Mouse (Mus musculus) bone marrow macrophage, adult 2 months (primary cell): ENCODE results near the gene Cul4a. TPM values are rescaled to one million over a fixed set of nuclear protein-coding genes. Genes with fewer than 3 reads are reported as not detected.

Experiments used
- H3K27ac ChIP-seq: 2 replicates; pipeline ENCODE4 v1.5.1; 2012; ENCODE audit warnings: low read depth, low read length; ENCODE audit not compliant: insufficient read depth
- H3K4me1 ChIP-seq: 2 replicates; pipeline ENCODE4 v1.6.1; 2012; ENCODE audit warnings: low read length; ENCODE audit not compliant: control insufficient read depth, insufficient read depth
- H3K4me3 ChIP-seq: 2 replicates; pipeline ENCODE4 v1.5.1; 2012; ENCODE audit warnings: mild to moderate bottlenecking, low read length, moderate library complexity; ENCODE audit not compliant: insufficient read depth
- CTCF ChIP-seq: IDR thresholded peaks from 2 replicates; pipeline ENCODE4 v1.5.1; 2012; ENCODE audit warnings: low read depth, mild to moderate bottlenecking, low read length, moderate library complexity
- POLR2A ChIP-seq: IDR thresholded peaks from 2 replicates; pipeline ENCODE4 v1.6.1; 2012; ENCODE audit warnings: mild to moderate bottlenecking, low read depth, low read length, borderline replicate concordance
- polyA plus RNA-seq: library from polyadenylated mRNA; stranded (reverse); fragments of >200 nt; gene quantifications from 2 replicates; pipeline ENCODE4 v1.2.4, GENCODE M21; 2012; ENCODE audit not compliant: missing spikeins, insufficient read depth, insufficient read length

Cul4a gene
- polyA plus RNA-seq, 1 experiment: 44.0 TPM

GRCm38 (mm10) chr8:13179948-13180347 lies 74.5 kb downstream of the Cul4a start:
- Histone ChIP-seq H3K4me1 (no peaks in the 10 kb centered on the region), H3K4me3 (no peak overlapping the region), H3K27ac (no peak overlapping the region)
- TF ChIP-seq POLR2A: no peak
- TF ChIP-seq CTCF: no peak

GRCm38 (mm10) chr8:13180408-13180807 lies 75.0 kb downstream of the Cul4a start:
- Histone ChIP-seq H3K4me3 (no peak overlapping the region), H3K27ac (no peak overlapping the region), H3K4me1 (no peaks in the 10 kb centered on the region)
- no peak for TF ChIP-seq CTCF
- TF ChIP-seq POLR2A: no peak

GRCm38 (mm10) chr8:13180911-13181690 lies 75.7 kb downstream of the Cul4a start:
- TF ChIP-seq POLR2A: no peak
- TF ChIP-seq CTCF: no peak
- no peaks in the 10 kb centered on the region for H3K4me1 ChIP-seq
- no peak overlapping the region for H3K4me3 ChIP-seq
- H3K27ac ChIP-seq: no peak overlapping the region

GRCm38 (mm10) chr8:13181691-13181976 lies 76.2 kb downstream of the Cul4a start:
- no peaks in the 10 kb centered on the region for H3K4me1 ChIP-seq
- no peak overlapping the region for H3K4me3 ChIP-seq
- TF ChIP-seq CTCF: no peak
- no peak for TF ChIP-seq POLR2A
- no peak overlapping the region for H3K27ac ChIP-seq

GRCm38 (mm10) chr8:13186819-13187218 lies 81.4 kb downstream of the Cul4a start:
- Histone ChIP-seq H3K27ac (no peak overlapping the region), H3K4me3 (no peak overlapping the region), H3K4me1 (no peaks in the 10 kb centered on the region)
- TF ChIP-seq POLR2A (no peak), CTCF (no peak)

- Histone ChIP-seq H3K27ac (no peak overlapping the region), H3K4me1 (no peaks in the 10 kb centered on the region), H3K4me3 (no peak overlapping the region)
- TF ChIP-seq POLR2A (no peak), CTCF (no peak)
Measured at GRCm38 (mm10) chr8:13187229-13187628, 81.8 kb downstream of the Cul4a start.

- TF ChIP-seq POLR2A (no peak), CTCF (no peak)
- Histone ChIP-seq H3K4me3 (no peak overlapping the region), H3K27ac (no peak overlapping the region)
Measured at GRCm38 (mm10) chr8:13187638-13188037, 82.2 kb downstream of the Cul4a start.

GRCm38 (mm10) chr8:13188052-13188555 lies 82.7 kb downstream of the Cul4a start:
- Histone ChIP-seq H3K4me1 (no peaks in the 10 kb centered on the region), H3K27ac (no peak overlapping the region), H3K4me3 (no peak overlapping the region)
- TF ChIP-seq POLR2A: no peak

More at GRCm38 (mm10) chr8:13187638-13188037, 82.2 kb downstream of the Cul4a start:
- no peaks in the 10 kb centered on the region for H3K4me1 ChIP-seq

- Histone ChIP-seq H3K27ac (no peak overlapping the region), H3K4me3 (no peak overlapping the region), H3K4me1 (no peaks in the 10 kb centered on the region)
- TF ChIP-seq POLR2A (no peak), CTCF (no peak)
Measured at GRCm38 (mm10) chr8:13188857-13189256, 83.4 kb downstream of the Cul4a start.

- Histone ChIP-seq H3K4me1 (no peaks in the 10 kb centered on the region), H3K4me3 (no peak overlapping the region), H3K27ac (no peak overlapping the region)
- TF ChIP-seq POLR2A (no peak), CTCF (no peak)
Measured at GRCm38 (mm10) chr8:13190235-13190634, 84.8 kb downstream of the Cul4a start.

- TF ChIP-seq CTCF (no peak), POLR2A (no peak)
- Histone ChIP-seq H3K4me3 (no peak overlapping the region), H3K27ac (no peak overlapping the region), H3K4me1 (peaks cover 5% of the 10 kb centered on the region; the same call in 1 of the 2 replicates)
Measured at GRCm38 (mm10) chr8:13194818-13195217, 89.4 kb downstream of the Cul4a start.

- H3K4me3 ChIP-seq: no peak overlapping the region
- H3K4me1 ChIP-seq: peaks cover 10% of the 10 kb centered on the region
- no peak overlapping the region for H3K27ac ChIP-seq
- TF ChIP-seq POLR2A: no peak
- TF ChIP-seq CTCF: no peak
Measured at GRCm38 (mm10) chr8:13197493-13197892, 92.1 kb downstream of the Cul4a start.

Other genes with a start within 250 kb of the Cul4a start
- gene Mcf2l, start 231.8 kb upstream of the Cul4a start, polyA plus RNA-seq: 1.4 and 2.2 TPM in 2 replicates
- 0.87 and 1.3 TPM in 2 replicates for gene F7, start 79.6 kb upstream of the Cul4a start, polyA plus RNA-seq
- gene F10, start 68.3 kb upstream of the Cul4a start, polyA plus RNA-seq: 2.5 and 3.9 TPM in 2 replicates
- gene Proz, start 44.7 kb upstream of the Cul4a start, polyA plus RNA-seq: not detected in 2 replicates
- 15.8 and 16.4 TPM in 2 replicates for gene Pcid2, start 162 bp upstream of the Cul4a start, polyA plus RNA-seq
- gene Lamp1, start 53.5 kb downstream of the Cul4a start, polyA plus RNA-seq: 1,527 and 1,629 TPM in 2 replicates
- 2.0 and 4.0 TPM in 2 replicates for gene Grtp1, start 95.0 kb downstream of the Cul4a start, polyA plus RNA-seq
- not detected in 2 replicates for gene Adprhl1, start 148.5 kb downstream of the Cul4a start, polyA plus RNA-seq
- gene Dcun1d2, start 182.5 kb downstream of the Cul4a start, polyA plus RNA-seq: 15.4 and 16.2 TPM in 2 replicates
- 36.8 and 41.8 TPM in 2 replicates for gene Tmco3, start 182.6 kb downstream of the Cul4a start, polyA plus RNA-seq
- 50.0 and 52.0 TPM in 2 replicates for gene Tfdp1, start 233.1 kb downstream of the Cul4a start, polyA plus RNA-seq